Mouse (Mus musculus): ENCODE results near the gene Stmn1. TPM values are rescaled to one million over a fixed set of nuclear protein-coding genes. Genes with fewer than 3 reads are reported as not detected.
"Not testable (repeated sequence)": the region's sequence is repeated elsewhere in the genome, so short reads cannot be mapped to it uniquely, and the experiment has no call there.

Gene Stmn1
- polyA plus RNA-seq, 1 experiment from 2014 or later = 1,653 TPM

GRCm38 (mm10) chr4:134484231-134484630, 16.1 kb downstream of the Stmn1 start:
- Histone ChIP-seq H3K27me3 (ENCODE audit: control insufficient read depth, insufficient read depth, low read length) (no peaks in the 10 kb centered on the region), H3K4me3 (ENCODE audit: low read depth, low read length) (no peak overlapping the region), H3K9me3 (ENCODE audit: control insufficient read depth, low read depth, low read length) (no peaks in the 10 kb centered on the region), H3K4me1 (ENCODE audit: control insufficient read depth, insufficient read depth, low read length) (no peaks in the 10 kb centered on the region), H3K9ac (replicated peaks; ENCODE audit: low read depth, low read length) (no peak overlapping the region), H3K27ac (ENCODE audit: low read length) (no peak overlapping the region), H3K4me2 (replicated peaks; ENCODE audit: low read depth, low read length) (no peak overlapping the region), H3K36me3 (ENCODE audit: control insufficient read depth, insufficient read depth, low read length) (no peaks in the 10 kb centered on the region)
- 72% methylated on average over 10 of the region's 10 CpGs for WGBS
- ATAC-seq (ENCODE audit: insufficient number of reproducible peaks, insufficient read depth, low FRiP score, low read depth) = no peak

- Histone ChIP-seq H3K27ac (ENCODE audit: low read length) (no peak overlapping the region), H3K9me3 (ENCODE audit: control insufficient read depth, low read depth, low read length) (no peaks in the 10 kb centered on the region), H3K27me3 (ENCODE audit: control insufficient read depth, insufficient read depth, low read length) (no peaks in the 10 kb centered on the region), H3K4me1 (ENCODE audit: control insufficient read depth, insufficient read depth, low read length) (no peaks in the 10 kb centered on the region), H3K36me3 (ENCODE audit: control insufficient read depth, insufficient read depth, low read length) (no peaks in the 10 kb centered on the region), H3K4me3 (ENCODE audit: low read depth, low read length) (no peak overlapping the region), H3K4me2 (replicated peaks; ENCODE audit: low read depth, low read length) (no peak overlapping the region), H3K9ac (replicated peaks; ENCODE audit: low read depth, low read length) (no peak overlapping the region)
- WGBS = 78% methylated on average over 5 of the region's 5 CpGs
- no peak for ATAC-seq (ENCODE audit: insufficient number of reproducible peaks, insufficient read depth, low FRiP score, low read depth)
These were observed 17.2 kb downstream of the Stmn1 start for GRCm38 (mm10) chr4:134485151-134485900.

GRCm38 (mm10) chr4:134488211-134488610, 20.1 kb downstream of the Stmn1 start:
- H3K4me3 ChIP-seq (ENCODE audit: low read depth, low read length) = no peak overlapping the region
- H3K4me2 ChIP-seq (replicated peaks; ENCODE audit: low read depth, low read length) = no peak overlapping the region
- no peaks in the 10 kb centered on the region for H3K36me3 ChIP-seq (ENCODE audit: control insufficient read depth, insufficient read depth, low read length)
- H3K4me1 ChIP-seq (ENCODE audit: control insufficient read depth, insufficient read depth, low read length) = no peaks in the 10 kb centered on the region
- WGBS = 80% methylated on average over 5 of the region's 5 CpGs
- no peaks in the 10 kb centered on the region for H3K27me3 ChIP-seq (ENCODE audit: control insufficient read depth, insufficient read depth, low read length)
- H3K9me3 ChIP-seq (ENCODE audit: control insufficient read depth, low read depth, low read length) = no peaks in the 10 kb centered on the region
- no peak overlapping the region for H3K9ac ChIP-seq (replicated peaks; ENCODE audit: low read depth, low read length)
- no peak overlapping the region for H3K27ac ChIP-seq (ENCODE audit: low read length)
- ATAC-seq (ENCODE audit: insufficient number of reproducible peaks, insufficient read depth, low FRiP score, low read depth) = no peak

- H3K27ac ChIP-seq (ENCODE audit: low read length) = no peak overlapping the region
- H3K4me3 ChIP-seq (ENCODE audit: low read depth, low read length) = no peak overlapping the region
- no peaks in the 10 kb centered on the region for H3K4me1 ChIP-seq (ENCODE audit: control insufficient read depth, insufficient read depth, low read length)
- no peaks in the 10 kb centered on the region for H3K27me3 ChIP-seq (ENCODE audit: control insufficient read depth, insufficient read depth, low read length)
- H3K4me2 ChIP-seq (replicated peaks; ENCODE audit: low read depth, low read length) = no peak overlapping the region
- no peak overlapping the region for H3K9ac ChIP-seq (replicated peaks; ENCODE audit: low read depth, low read length)
- 81% methylated on average over 11 of the region's 11 CpGs for WGBS
- H3K9me3 ChIP-seq (ENCODE audit: control insufficient read depth, low read depth, low read length) = no peaks in the 10 kb centered on the region
- ATAC-seq (ENCODE audit: insufficient number of reproducible peaks, insufficient read depth, low FRiP score, low read depth) = no peak
- no peaks in the 10 kb centered on the region for H3K36me3 ChIP-seq (ENCODE audit: control insufficient read depth, insufficient read depth, low read length)
These were observed 22.0 kb downstream of the Stmn1 start for GRCm38 (mm10) chr4:134489986-134490665.

- 0 out of 2 replicates have a peak, but pooled peaks have one; percentile 5 for ATAC-seq (ENCODE audit: insufficient number of reproducible peaks, insufficient read depth, low FRiP score, low read depth)
- Histone ChIP-seq H3K36me3 (ENCODE audit: control insufficient read depth, insufficient read depth, low read length) (no peaks in the 10 kb centered on the region), H3K9ac (replicated peaks; ENCODE audit: low read depth, low read length) (no peak overlapping the region), H3K9me3 (ENCODE audit: control insufficient read depth, low read depth, low read length) (no peaks in the 10 kb centered on the region), H3K27me3 (ENCODE audit: control insufficient read depth, insufficient read depth, low read length) (no peaks in the 10 kb centered on the region), H3K4me3 (ENCODE audit: low read depth, low read length) (no peak overlapping the region), H3K4me1 (ENCODE audit: control insufficient read depth, insufficient read depth, low read length) (no peaks in the 10 kb centered on the region; the same call in 1 of the 2 replicates), H3K27ac (ENCODE audit: low read length) (no peak overlapping the region), H3K4me2 (replicated peaks; ENCODE audit: low read depth, low read length) (no peak overlapping the region)
- 60% methylated on average over 6 of the region's 6 CpGs for WGBS
These were observed 23.6 kb downstream of the Stmn1 start for GRCm38 (mm10) chr4:134491716-134492115.

- H3K4me2 ChIP-seq (replicated peaks; ENCODE audit: low read depth, low read length); ATAC-seq (ENCODE audit: insufficient number of reproducible peaks, insufficient read depth, low FRiP score, low read depth); H3K9me3 ChIP-seq (ENCODE audit: control insufficient read depth, low read depth, low read length); H3K36me3 ChIP-seq (ENCODE audit: control insufficient read depth, insufficient read depth, low read length); H3K9ac ChIP-seq (replicated peaks; ENCODE audit: low read depth, low read length); H3K27ac ChIP-seq (ENCODE audit: low read length); H3K27me3 ChIP-seq (ENCODE audit: control insufficient read depth, insufficient read depth, low read length); H3K4me3 ChIP-seq (ENCODE audit: low read depth, low read length): not testable (repeated sequence)
- WGBS = 88% methylated on average over 6 of the region's 6 CpGs
- peaks cover 14% of the 10 kb centered on the region; the same call in 1 of the 2 replicates for H3K4me1 ChIP-seq (ENCODE audit: control insufficient read depth, insufficient read depth, low read length)
These were observed 26.0 kb downstream of the Stmn1 start for GRCm38 (mm10) chr4:134494161-134494560.

- ATAC-seq (ENCODE audit: insufficient number of reproducible peaks, insufficient read depth, low FRiP score, low read depth) = 0 out of 2 replicates have a peak, but pooled peaks have one; percentile 31
- H3K9ac ChIP-seq (replicated peaks; ENCODE audit: low read depth, low read length) = no peak overlapping the region
- H3K27ac ChIP-seq (ENCODE audit: low read length) = no peak overlapping the region
- peaks cover 14% of the 10 kb centered on the region; the same call in 1 of the 2 replicates for H3K4me1 ChIP-seq (ENCODE audit: control insufficient read depth, insufficient read depth, low read length)
- H3K9me3 ChIP-seq (ENCODE audit: control insufficient read depth, low read depth, low read length) = no peaks in the 10 kb centered on the region
- no peaks in the 10 kb centered on the region for H3K27me3 ChIP-seq (ENCODE audit: control insufficient read depth, insufficient read depth, low read length)
- no peaks in the 10 kb centered on the region for H3K36me3 ChIP-seq (ENCODE audit: control insufficient read depth, insufficient read depth, low read length)
- 62% methylated on average over 16 of the region's 16 CpGs for WGBS
- H3K4me3 ChIP-seq (ENCODE audit: low read depth, low read length) = no peak overlapping the region
- no peak overlapping the region for H3K4me2 ChIP-seq (replicated peaks; ENCODE audit: low read depth, low read length)
These were observed 26.8 kb downstream of the Stmn1 start for GRCm38 (mm10) chr4:134494780-134495545.

- WGBS = 71% methylated on average over 5 of the region's 5 CpGs
- no peak overlapping the region for H3K27ac ChIP-seq (ENCODE audit: low read length)
- ATAC-seq (ENCODE audit: insufficient number of reproducible peaks, insufficient read depth, low FRiP score, low read depth) = no peak
These were observed 27.4 kb downstream of the Stmn1 start for GRCm38 (mm10) chr4:134495546-134495923.

More at GRCm38 (mm10) chr4:134495546-134495923, 27.4 kb downstream of the Stmn1 start:
- no peak overlapping the region for H3K9ac ChIP-seq (replicated peaks; ENCODE audit: low read depth, low read length)
- no peak overlapping the region for H3K4me2 ChIP-seq (replicated peaks; ENCODE audit: low read depth, low read length)
- peaks cover 14% of the 10 kb centered on the region; the same call in 1 of the 2 replicates for H3K4me1 ChIP-seq (ENCODE audit: control insufficient read depth, insufficient read depth, low read length)
- no peaks in the 10 kb centered on the region for H3K9me3 ChIP-seq (ENCODE audit: control insufficient read depth, low read depth, low read length)
- H3K4me3 ChIP-seq (ENCODE audit: low read depth, low read length) = no peak overlapping the region
- H3K36me3 ChIP-seq (ENCODE audit: control insufficient read depth, insufficient read depth, low read length) = no peaks in the 10 kb centered on the region
- H3K27me3 ChIP-seq (ENCODE audit: control insufficient read depth, insufficient read depth, low read length) = no peaks in the 10 kb centered on the region

Data from stomach, embryonic 14.5 days (tissue).